In the genomic region with DNA sequence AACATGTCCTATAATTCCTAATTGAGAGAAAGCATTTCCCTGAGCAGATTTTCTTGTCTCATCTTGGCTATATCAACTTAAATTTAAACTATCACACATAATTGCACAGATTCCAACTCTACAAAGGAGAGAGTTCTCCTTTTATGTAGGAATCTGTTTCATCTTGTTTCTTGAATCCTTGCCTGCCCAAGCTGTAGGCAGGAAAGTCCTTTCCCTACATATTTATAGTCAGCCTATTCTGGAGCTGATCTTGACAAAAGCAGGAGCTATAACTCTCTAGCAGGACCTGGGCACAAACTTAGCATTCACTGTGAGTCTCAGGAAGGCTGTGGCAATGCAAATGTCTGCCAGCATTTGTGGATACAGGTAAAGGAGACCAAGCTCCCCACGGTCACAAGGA, we compare ENCODE assay signal across 20 mouse cellular contexts. TPM values are rescaled to one million over a fixed set of nuclear protein-coding genes. Genes with fewer than 3 reads are reported as not detected.
DNase-seq lines count a peak whose midpoint lies in the region; ATAC-seq and TF ChIP-seq lines count a peak whose summit lies in the region.
"Had no signal": no experiment of that assay in that cellular context is flagged by ENCODE, and none has a peak within 500 bp of the region (broad histone marks: within the 10 kb centered on the region; RNA-seq: fewer than 3 reads in every experiment).

No protein-coding gene starts in this region.

- no peak for TF ChIP-seq POLR2A in lung, adult 2 months (IDR thresholded peaks at IDR 0.05; ENCODE audit: borderline replicate concordance, extremely low read depth, low read depth, low read length)

- no peak for DNase-seq in frontal cortex, postnatal 10 days (ENCODE audit: low spot score in 2 of 2)
- peak; percentile 18 for DNase-seq in brain, adult 2 months (ENCODE audit: low read depth, low spot score)
- peak; percentile 32 for DNase-seq in telencephalon, adult 2 months (ENCODE audit: low read depth, low spot score)
- no peak for DNase-seq in lung, adult 2 months
- no peak for DNase-seq in layer of hippocampus, postnatal 25 days (ENCODE audit: extremely low spot score in 1 of 2, low spot score in 1 of 2)
- DNase-seq: adrenal gland, adult 2 months; adrenal gland, adult 8-10 months; adrenal gland, postnatal 10 days; adrenal gland, postnatal 14 days; adrenal gland, postnatal 25 days; adrenal gland, postnatal 36 days; B cell, adult 2 months; cerebellum, adult 11 months; cerebellum, adult 11-12 months; cerebellum, adult 18-20 months; cerebellum, adult 2 months had no signal

- WGBS in lung, adult 2 months, result 63% methylated on average over 1 of the region's 1 CpGs

- H3K4me1 ChIP-seq in lung, adult 2 months (ENCODE audit: control insufficient read depth, insufficient read depth, low read length), result no peaks in the 10 kb centered on the region

- H3K4me3 ChIP-seq in lung, adult 2 months (replicated peaks; ENCODE audit: extremely low read depth, low read depth, low read length), result no peak overlapping the region

- peak; percentile 91 for ATAC-seq in frontal cortex, adult (ENCODE audit: low TSS enrichment)
- ATAC-seq: activated CD4-positive, CD25-positive, alpha-beta regulatory T cell, adult 4 months; CD4-positive, CD25-positive, alpha-beta regulatory T cell, adult 4 months; Patski had no signal

- TF ChIP-seq CTCF in lung, adult 2 months (IDR thresholded peaks at IDR 0.05; ENCODE audit: insufficient read depth, low read length), result no peak

RNA-seq across cellular contexts. Expression of a gene that starts 46.6 kb away (rescaled TPM):
- 18.6 and 20.8 TPM in 2 replicates for polyA plus RNA-seq in lung, adult 2 months (2012; rRNA removed)
- 100 to 1,000 TPM; 139 to 153 TPM for total RNA-seq in layer of hippocampus, postnatal 25 days (2021)

Comparison
In these comparisons a context has a peak if more than half of its experiments do, and no peak if none do; other contexts are left out.
1. DNase-seq: peak in brain, adult 2 months (single experiment) and telencephalon, adult 2 months (single experiment); none in frontal cortex, postnatal 10 days (0 of 2), lung, adult 2 months (single experiment) and layer of hippocampus, postnatal 25 days (0 of 2).